Mouse (Mus musculus): ENCODE measurements around the gene Tmem125. TPM values are rescaled to one million over a fixed set of nuclear protein-coding genes. Genes with fewer than 3 reads are reported as not detected.
A peak's percentile ranks its signal among the peaks of the same experiment; 100 is the strongest.

Gene Tmem125
- polyA plus RNA-seq, 1 experiment from 2014 or later = 0.70 TPM

DNA sequence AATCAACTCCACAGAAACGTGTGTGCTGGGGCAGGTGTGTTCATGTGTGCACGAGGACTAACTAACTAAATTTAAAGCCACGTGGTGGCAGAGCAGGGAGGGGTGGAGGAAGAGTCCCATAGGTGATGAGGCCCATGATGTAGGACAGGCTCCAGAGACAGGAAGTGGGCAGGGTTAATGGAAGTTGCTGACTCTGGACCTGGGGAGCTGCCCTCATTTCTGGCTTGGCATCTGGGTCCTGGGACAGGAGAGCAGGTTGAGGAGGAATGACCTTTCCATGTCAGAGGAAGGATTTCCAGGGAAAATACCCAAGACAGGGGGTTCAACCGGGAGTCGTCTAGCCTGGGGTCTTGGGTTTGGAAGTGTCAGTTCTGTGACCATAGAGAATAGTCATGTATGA is 11.2 kb downstream of the Tmem125 start:
- H3K27ac ChIP-seq (ENCODE audit: low read depth, low read length) = no peak overlapping the region
- H3K27me3 ChIP-seq (replicated peaks; ENCODE audit: control insufficient read depth, insufficient read depth, low read length) = no peaks in the 10 kb centered on the region
- no peak overlapping the region for H3K9ac ChIP-seq (ENCODE audit: low read depth, low read length)
- H3K36me3 ChIP-seq (ENCODE audit: control insufficient read depth, insufficient read depth, low read length) = no peaks in the 10 kb centered on the region
- DNase-seq (ENCODE audit: low spot score) (no peak), ATAC-seq (replicated peaks; ENCODE audit: low FRiP score) (no peak)
- H3K4me1 ChIP-seq (replicated peaks; ENCODE audit: control insufficient read depth, insufficient read depth, low read length) = no peaks in the 10 kb centered on the region
- no peak overlapping the region for H3K4me2 ChIP-seq
- WGBS = 65% methylated on average over 5 of the region's 5 CpGs
- H3K4me3 ChIP-seq (ENCODE audit: low read depth, low read length) = no peak overlapping the region
- no peaks in the 10 kb centered on the region for H3K9me3 ChIP-seq (ENCODE audit: control insufficient read depth, low read length)

DNA sequence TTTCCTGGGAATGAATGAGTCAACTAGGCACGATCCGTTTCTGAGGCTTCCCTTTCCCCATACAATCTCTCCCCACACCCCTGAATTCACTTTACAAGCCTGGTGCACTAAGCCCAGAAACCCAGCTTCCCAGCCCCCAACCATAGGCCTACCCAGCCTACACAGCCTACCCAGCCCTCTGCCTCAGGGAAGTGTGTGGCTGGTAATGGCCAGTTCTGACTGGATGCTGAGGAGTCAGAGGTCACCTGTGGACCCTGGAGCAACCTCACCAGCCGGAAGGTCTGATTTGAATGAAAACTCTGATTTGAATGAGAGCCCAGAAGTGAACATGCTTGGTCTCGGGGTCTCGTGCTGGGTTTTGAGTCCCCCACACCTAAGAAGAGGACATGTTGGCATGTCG is 16.1 kb downstream of the Tmem125 start:
- no peaks in the 10 kb centered on the region for H3K36me3 ChIP-seq (ENCODE audit: control insufficient read depth, insufficient read depth, low read length)
- DNase-seq (ENCODE audit: low spot score) = no peak
- no peak for ATAC-seq (replicated peaks; ENCODE audit: low FRiP score)
- no peak overlapping the region for H3K9ac ChIP-seq (ENCODE audit: low read depth, low read length)
- no peaks in the 10 kb centered on the region for H3K9me3 ChIP-seq (ENCODE audit: control insufficient read depth, low read length)
- WGBS = 78% methylated on average over 6 of the region's 6 CpGs
- no peaks in the 10 kb centered on the region for H3K27me3 ChIP-seq (replicated peaks; ENCODE audit: control insufficient read depth, insufficient read depth, low read length)
- no peaks in the 10 kb centered on the region for H3K4me1 ChIP-seq (replicated peaks; ENCODE audit: control insufficient read depth, insufficient read depth, low read length)
- no peak overlapping the region for H3K4me3 ChIP-seq (ENCODE audit: low read depth, low read length)
- H3K27ac ChIP-seq (ENCODE audit: low read depth, low read length) = no peak overlapping the region
- no peak overlapping the region; the same call in 1 of the 2 replicates for H3K4me2 ChIP-seq

DNA sequence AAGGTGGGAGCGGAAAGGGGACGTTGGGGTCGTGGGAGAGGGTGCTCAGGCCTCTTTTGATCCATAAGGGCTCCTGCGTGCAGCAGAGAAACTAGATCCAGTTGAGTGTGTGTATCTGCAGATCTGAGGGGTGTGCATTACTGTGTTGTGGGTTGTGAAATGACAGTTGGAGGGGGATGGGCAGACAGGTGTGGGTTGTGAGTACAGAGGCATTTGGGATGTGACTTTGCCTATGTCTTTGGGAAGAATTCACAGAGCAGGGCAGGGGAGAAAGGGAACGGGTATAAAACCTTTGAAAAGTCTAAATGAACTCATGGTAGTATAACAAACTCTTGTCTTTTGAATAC is 16.5 kb downstream of the Tmem125 start:
- peak overlapping the region; percentile 26; the same call in 1 of the 2 replicates for H3K4me3 ChIP-seq (ENCODE audit: low read depth, low read length)
- DNase-seq (ENCODE audit: low spot score) (no peak), ATAC-seq (replicated peaks; ENCODE audit: low FRiP score) (no peak)
- H3K27me3 ChIP-seq (replicated peaks; ENCODE audit: control insufficient read depth, insufficient read depth, low read length) = no peaks in the 10 kb centered on the region
- no peaks in the 10 kb centered on the region for H3K9me3 ChIP-seq (ENCODE audit: control insufficient read depth, low read length)
- WGBS = 60% methylated on average over 5 of the region's 5 CpGs
- peak overlapping the region; percentile 39 for H3K4me2 ChIP-seq
- no peak overlapping the region for H3K9ac ChIP-seq (ENCODE audit: low read depth, low read length)
- H3K4me1 ChIP-seq (replicated peaks; ENCODE audit: control insufficient read depth, insufficient read depth, low read length) = no peaks in the 10 kb centered on the region
- no peaks in the 10 kb centered on the region for H3K36me3 ChIP-seq (ENCODE audit: control insufficient read depth, insufficient read depth, low read length)
- H3K27ac ChIP-seq (ENCODE audit: low read depth, low read length) = 0 out of 2 replicates have a peak overlapping the region, but pooled peaks have one; percentile 11

DNA sequence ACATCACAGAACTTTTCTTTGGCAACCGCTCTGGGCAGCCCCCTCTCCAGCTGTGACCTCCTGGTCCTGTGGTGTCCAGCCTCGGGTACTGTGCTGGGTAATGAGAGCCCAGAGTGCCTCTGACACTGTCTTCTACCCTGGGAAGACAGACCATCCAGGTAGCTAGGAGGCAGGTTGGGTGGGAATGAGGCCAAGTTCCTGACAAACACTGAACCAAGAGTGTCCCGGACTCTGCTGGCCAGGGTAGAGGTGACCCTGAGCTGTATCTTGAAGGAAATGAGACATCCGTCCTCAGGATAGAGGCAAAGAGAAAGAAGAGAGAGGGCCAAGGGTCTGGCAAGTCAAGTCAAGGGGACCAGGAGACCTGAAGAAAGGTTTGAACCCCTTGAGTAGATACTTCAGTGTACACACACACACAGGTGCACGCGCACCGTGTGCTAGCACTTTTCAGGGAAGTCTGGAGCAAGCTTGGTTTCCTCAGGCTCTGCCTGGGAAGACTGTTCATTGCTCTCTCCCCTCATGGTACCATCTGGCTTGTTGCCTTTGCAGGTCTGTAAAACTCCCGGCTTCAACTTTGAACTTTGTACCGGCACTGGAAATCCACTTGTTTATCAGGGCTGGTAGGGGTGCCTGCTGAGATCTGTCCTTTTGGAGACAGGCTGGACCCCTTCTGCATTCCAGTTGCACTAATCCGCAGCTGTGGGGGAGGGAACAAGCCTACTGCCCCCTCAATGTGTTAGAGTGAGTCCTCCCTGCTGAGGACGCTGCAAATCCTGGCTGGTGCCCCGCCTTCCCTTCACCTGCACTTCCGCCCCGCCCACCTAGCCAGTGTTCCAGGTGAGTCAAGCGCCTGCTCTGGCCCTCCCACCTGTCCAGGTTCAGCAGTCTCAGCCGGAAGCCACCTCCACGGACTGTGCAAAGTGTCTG is 17.2 kb downstream of the Tmem125 start, which contains the start of gene 2610528J11Rik:
TSS of gene 2610528J11Rik (plus strand) at position 592 of the 927 bp plus-strand sequence.
- DNase-seq (ENCODE audit: low spot score) = no peak
- peak within 1 kb of the TSS; percentile 26; the same call in 1 of the 2 replicates for H3K4me3 ChIP-seq (ENCODE audit: low read depth, low read length)
- H3K27ac ChIP-seq (ENCODE audit: low read depth, low read length) = 0 out of 2 replicates have a peak within 1 kb of the TSS, but pooled peaks have one; percentile 11
- no peaks in the 10 kb centered on the region for H3K4me1 ChIP-seq (replicated peaks; ENCODE audit: control insufficient read depth, insufficient read depth, low read length)
- H3K4me2 ChIP-seq = peak within 1 kb of the TSS; percentile 39
- ATAC-seq (replicated peaks; ENCODE audit: low FRiP score) = peak; percentile 31; the same call in 1 of the 2 replicates
- no peak within 1 kb of the TSS for H3K9ac ChIP-seq (ENCODE audit: low read depth, low read length)
- H3K27me3 ChIP-seq (replicated peaks; ENCODE audit: control insufficient read depth, insufficient read depth, low read length) = no peaks in the 10 kb centered on the region
- no peaks in the 10 kb centered on the region for H3K36me3 ChIP-seq (ENCODE audit: control insufficient read depth, insufficient read depth, low read length)
- 46% methylated on average over 17 of the region's 17 CpGs for WGBS
- H3K9me3 ChIP-seq (ENCODE audit: control insufficient read depth, low read length) = no peaks in the 10 kb centered on the region

DNA sequence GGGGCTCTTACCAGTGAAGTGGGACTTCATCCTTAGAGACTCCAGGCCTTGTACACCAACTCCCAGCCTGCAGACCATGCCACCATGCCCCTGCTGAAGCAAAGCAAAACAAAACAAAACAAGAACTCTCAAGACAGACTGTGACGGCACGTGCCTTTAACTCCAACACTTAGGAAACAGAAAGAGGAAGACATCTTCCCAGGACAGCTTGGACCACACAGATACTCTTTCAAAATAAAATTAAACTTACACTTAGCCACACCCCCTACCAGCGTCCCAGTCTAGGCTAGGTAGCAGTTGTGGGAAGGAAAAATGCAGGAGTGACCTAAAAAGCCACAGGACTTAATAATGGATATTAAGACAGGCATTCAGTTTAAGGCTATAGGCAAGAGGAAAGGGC is 18.1 kb downstream of the Tmem125 start:
- Histone ChIP-seq H3K9ac (ENCODE audit: low read depth, low read length) (no peak overlapping the region), H3K27me3 (replicated peaks; ENCODE audit: control insufficient read depth, insufficient read depth, low read length) (no peaks in the 10 kb centered on the region), H3K4me2 (no peak overlapping the region), H3K36me3 (ENCODE audit: control insufficient read depth, insufficient read depth, low read length) (no peaks in the 10 kb centered on the region), H3K4me1 (replicated peaks; ENCODE audit: control insufficient read depth, insufficient read depth, low read length) (no peaks in the 10 kb centered on the region), H3K27ac (ENCODE audit: low read depth, low read length) (no peak overlapping the region), H3K9me3 (ENCODE audit: control insufficient read depth, low read length) (no peaks in the 10 kb centered on the region), H3K4me3 (ENCODE audit: low read depth, low read length) (no peak overlapping the region)
- WGBS = 56% methylated on average over 3 of the region's 3 CpGs
- DNase-seq (ENCODE audit: low spot score) (no peak), ATAC-seq (replicated peaks; ENCODE audit: low FRiP score) (no peak)

DNA sequence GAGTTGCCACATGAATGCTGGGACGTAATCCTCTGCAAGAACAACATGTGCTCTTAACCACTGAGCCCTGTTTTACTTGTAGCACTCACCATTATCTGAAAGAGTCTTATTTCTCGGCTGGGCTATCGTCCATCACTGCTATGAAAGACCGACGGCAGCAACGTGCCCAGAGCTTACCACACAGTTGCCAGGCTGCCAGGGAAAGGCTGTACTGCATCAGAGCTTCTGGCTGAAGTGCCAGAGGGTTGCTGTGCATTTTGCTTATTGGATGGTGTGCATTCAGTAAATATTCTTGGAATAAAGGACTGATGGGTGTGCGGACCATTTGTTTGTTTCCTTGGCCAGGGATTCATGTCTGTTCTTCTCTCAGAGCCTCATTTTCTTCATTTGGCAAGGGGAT is 19.9 kb downstream of the Tmem125 start:
- Histone ChIP-seq H3K9me3 (ENCODE audit: control insufficient read depth, low read length) (no peaks in the 10 kb centered on the region), H3K4me3 (ENCODE audit: low read depth, low read length) (no peak overlapping the region), H3K4me2 (no peak overlapping the region), H3K27ac (ENCODE audit: low read depth, low read length) (no peak overlapping the region), H3K27me3 (replicated peaks; ENCODE audit: control insufficient read depth, insufficient read depth, low read length) (no peaks in the 10 kb centered on the region), H3K36me3 (ENCODE audit: control insufficient read depth, insufficient read depth, low read length) (no peaks in the 10 kb centered on the region), H3K9ac (ENCODE audit: low read depth, low read length) (no peak overlapping the region), H3K4me1 (replicated peaks; ENCODE audit: control insufficient read depth, insufficient read depth, low read length) (no peaks in the 10 kb centered on the region)
- WGBS = 75% methylated on average over 7 of the region's 7 CpGs
- ATAC-seq (replicated peaks; ENCODE audit: low FRiP score) (no peak), DNase-seq (ENCODE audit: low spot score) (no peak)

DNA sequence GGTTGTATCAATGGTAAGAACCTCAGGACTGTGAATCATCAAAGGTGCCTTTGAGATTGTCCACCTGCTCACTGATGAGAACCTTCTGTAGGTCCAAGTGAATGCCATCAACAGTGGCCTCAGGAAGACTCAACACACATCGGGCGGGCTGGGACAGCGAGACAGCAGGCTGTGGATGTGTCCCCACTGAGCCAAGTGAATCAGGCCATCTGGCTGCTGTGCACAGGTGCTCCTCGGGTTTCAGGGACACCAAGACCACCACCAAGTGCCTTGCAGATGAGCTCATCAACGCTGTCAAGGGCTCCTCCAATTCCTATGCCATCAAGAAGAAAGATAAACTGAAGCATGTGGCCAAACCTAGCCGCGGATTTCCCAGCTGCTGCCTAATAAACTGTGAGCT is 21.6 kb downstream of the Tmem125 start:
- Histone ChIP-seq H3K27ac (ENCODE audit: low read depth, low read length) (no peak overlapping the region), H3K4me2 (no peak overlapping the region), H3K36me3 (ENCODE audit: control insufficient read depth, insufficient read depth, low read length) (no peaks in the 10 kb centered on the region), H3K9me3 (ENCODE audit: control insufficient read depth, low read length) (no peaks in the 10 kb centered on the region), H3K4me1 (replicated peaks; ENCODE audit: control insufficient read depth, insufficient read depth, low read length) (0 out of 2 replicates have a peak, but pooled peaks cover 2% of the 10 kb centered on the region), H3K4me3 (ENCODE audit: low read depth, low read length) (no peak overlapping the region), H3K27me3 (replicated peaks; ENCODE audit: control insufficient read depth, insufficient read depth, low read length) (peaks cover 3% of the 10 kb centered on the region; the same call in 1 of the 2 replicates), H3K9ac (ENCODE audit: low read depth, low read length) (no peak overlapping the region)
- DNase-seq (ENCODE audit: low spot score) (no peak), ATAC-seq (replicated peaks; ENCODE audit: low FRiP score) (no peak)
- 83% methylated on average over 7 of the region's 7 CpGs for WGBS

DNA sequence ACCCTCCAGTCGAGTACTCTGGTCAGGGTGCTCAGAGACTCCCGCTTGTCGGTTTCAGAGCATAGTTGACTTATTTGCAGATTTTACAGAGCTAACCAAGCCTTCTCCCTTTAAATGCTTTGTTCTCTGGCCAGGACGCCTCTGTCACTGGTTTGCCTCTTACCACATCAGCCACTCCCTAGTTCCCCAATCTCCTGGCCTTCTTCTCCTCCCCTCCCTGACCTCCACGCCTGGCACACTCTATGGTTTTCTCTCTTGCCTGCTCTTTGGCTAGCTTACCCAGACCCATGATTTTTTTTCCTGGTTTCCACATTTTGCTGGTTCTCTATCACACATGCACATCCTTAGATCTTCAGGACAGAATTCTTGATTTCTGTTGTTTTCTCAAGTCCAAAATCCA is 25.6 kb downstream of the Tmem125 start:
- H3K4me2 ChIP-seq = no peak overlapping the region
- 58% methylated on average over 5 of the region's 5 CpGs for WGBS
- no peaks in the 10 kb centered on the region for H3K9me3 ChIP-seq (ENCODE audit: control insufficient read depth, low read length)
- H3K36me3 ChIP-seq (ENCODE audit: control insufficient read depth, insufficient read depth, low read length) = no peaks in the 10 kb centered on the region
- H3K4me3 ChIP-seq (ENCODE audit: low read depth, low read length) = no peak overlapping the region
- H3K27ac ChIP-seq (ENCODE audit: low read depth, low read length) = no peak overlapping the region
- no peak for DNase-seq (ENCODE audit: low spot score)
- no peak overlapping the region for H3K9ac ChIP-seq (ENCODE audit: low read depth, low read length)
- no peak for ATAC-seq (replicated peaks; ENCODE audit: low FRiP score)
- peaks cover 11% of the 10 kb centered on the region; the same call in 1 of the 2 replicates for H3K27me3 ChIP-seq (replicated peaks; ENCODE audit: control insufficient read depth, insufficient read depth, low read length)
- H3K4me1 ChIP-seq (replicated peaks; ENCODE audit: control insufficient read depth, insufficient read depth, low read length) = peaks cover 8% of the 10 kb centered on the region

Measured in liver, embryonic 11.5 days (tissue).